Comparison of ENCODE assay signal across 8 mouse cellular contexts in genomic region chr1:172307936-172308335, GRCm38 (mm10). TPM values are rescaled to one million over a fixed set of nuclear protein-coding genes. Genes with fewer than 3 reads are reported as not detected.
DNase-seq lines count a peak whose midpoint lies in the region; ATAC-seq and TF ChIP-seq lines count a peak whose summit lies in the region.

No protein-coding gene starts in this region.

- H3K36me3 ChIP-seq in ES-Bruce4 (ENCODE audit: control insufficient read depth, insufficient read depth, low read length, poor library complexity, severe bottlenecking), result no peaks in the 10 kb centered on the region
- H3K36me3 ChIP-seq in hindbrain, embryonic 10.5 days, result no peaks in the 10 kb centered on the region
- H3K36me3 ChIP-seq in heart, adult 2 months (ENCODE audit: control insufficient read depth, insufficient read depth, low read length), result no peaks in the 10 kb centered on the region

- WGBS in hindbrain, embryonic 10.5 days, result 60% methylated on average over 10 of the region's 10 CpGs
- WGBS in lung, adult 2 months, result 61% methylated on average over 10 of the region's 10 CpGs
- 85% methylated on average over 10 of the region's 10 CpGs for WGBS in heart, adult 2 months

- ATAC-seq in cerebellum, adult (ENCODE audit: insufficient number of reproducible peaks, low FRiP score, low TSS enrichment), result no peak
- no peak for ATAC-seq in erythroblast, adult 5-6 weeks (replicated peaks; ENCODE audit: low FRiP score, poor library complexity, severe bottlenecking)

- TF ChIP-seq EP300 in ES-Bruce4 (IDR thresholded peaks at IDR 0.05; ENCODE audit: insufficient read depth, low read depth, low read length), result 0 out of 2 replicates have a peak, but pooled peaks have one; percentile 15
- TF ChIP-seq EP300 in heart, adult 2 months (IDR thresholded peaks at IDR 0.05; ENCODE audit: insufficient read depth, low read depth, low read length), result no peak

- H3K27me3 ChIP-seq in ES-Bruce4 (ENCODE audit: control insufficient read depth, insufficient read depth, low read length, poor library complexity, severe bottlenecking), result no peaks in the 10 kb centered on the region
- peaks cover 11% of the 10 kb centered on the region; the same call in 1 of the 2 replicates for H3K27me3 ChIP-seq in hindbrain, embryonic 10.5 days (ENCODE audit: insufficient read depth, poor library complexity, severe bottlenecking)
- H3K27me3 ChIP-seq in heart, adult 2 months (ENCODE audit: control insufficient read depth, insufficient read depth, low read length), result no peaks in the 10 kb centered on the region

- H3K9ac ChIP-seq in ES-Bruce4 (ENCODE audit: low read depth, poor library complexity, severe bottlenecking), result no peak overlapping the region
- no peak overlapping the region for H3K9ac ChIP-seq in heart, adult 2 months (ENCODE audit: low read depth, low read length)

- peaks cover 6% of the 10 kb centered on the region for H3K4me1 ChIP-seq in ES-Bruce4 (ENCODE audit: control insufficient read depth, insufficient read depth, low read length)
- H3K4me1 ChIP-seq in hindbrain, embryonic 10.5 days (replicated peaks), result peaks cover 75% of the 10 kb centered on the region
- H3K4me1 ChIP-seq in lung, adult 2 months (ENCODE audit: control insufficient read depth, insufficient read depth, low read length), result peaks cover 8% of the 10 kb centered on the region; the same call in 1 of the 2 replicates
- H3K4me1 ChIP-seq in heart, adult 2 months (ENCODE audit: control insufficient read depth, insufficient read depth, low read length), result peaks cover 5% of the 10 kb centered on the region

- no peak overlapping the region for H3K27ac ChIP-seq in ES-Bruce4 (ENCODE audit: insufficient read depth, low read length)
- peak overlapping the region; percentile 74 for H3K27ac ChIP-seq in hindbrain, embryonic 10.5 days
- no peak overlapping the region for H3K27ac ChIP-seq in heart, adult 2 months

- TF ChIP-seq POLR2A in ES-Bruce4 (IDR thresholded peaks at IDR 0.05; ENCODE audit: insufficient read depth, low read length), result no peak
- TF ChIP-seq POLR2A in lung, adult 2 months (IDR thresholded peaks at IDR 0.05; ENCODE audit: borderline replicate concordance, extremely low read depth, low read depth, low read length), result 0 out of 2 replicates have a peak, but pooled peaks have one; percentile 21
- no peak for TF ChIP-seq POLR2A in heart, adult 2 months (IDR thresholded peaks at IDR 0.05; ENCODE audit: insufficient read depth, low read depth, low read length)

- peak; percentile 45 for DNase-seq in cerebellum, adult 11-12 months
- DNase-seq in hindbrain, embryonic 10.5 days (ENCODE audit: low spot score), result no peak
- no peak for DNase-seq in lung, adult 2 months
- no peak for DNase-seq in B cell, adult 2 months
- DNase-seq in heart, adult 2 months, result no peak

- H3K4me3 ChIP-seq in ES-Bruce4 (ENCODE audit: low read depth, low read length), result no peak overlapping the region
- no peak overlapping the region for H3K4me3 ChIP-seq in hindbrain, embryonic 10.5 days
- H3K4me3 ChIP-seq in lung, adult 2 months (replicated peaks; ENCODE audit: extremely low read depth, low read depth, low read length), result no peak overlapping the region
- no peak overlapping the region for H3K4me3 ChIP-seq in heart, adult 2 months

- intact Hi-C loops in heart, adult 2 months (cut with DNase I), result loop anchor here (2.0 to 5.0 kb wide), 2 partner anchors 61 to 187 kb away; no protein-coding TSS in a partner anchor

- H3K79me2 ChIP-seq in heart, adult 2 months (replicated peaks; ENCODE audit: control insufficient read depth, insufficient read depth, low read length), result no peaks in the 10 kb centered on the region

- no peaks in the 10 kb centered on the region for H3K9me3 ChIP-seq in ES-Bruce4 (replicated peaks; ENCODE audit: control insufficient read depth, insufficient read depth, low read length, poor library complexity, severe bottlenecking)
- H3K9me3 ChIP-seq in hindbrain, embryonic 10.5 days, result no peaks in the 10 kb centered on the region

- TF ChIP-seq CTCF in ES-Bruce4 (IDR thresholded peaks at IDR 0.05; ENCODE audit: low read depth, low read length), result no peak
- TF ChIP-seq CTCF in lung, adult 2 months (IDR thresholded peaks at IDR 0.05; ENCODE audit: insufficient read depth, low read length), result no peak
- TF ChIP-seq CTCF in heart, adult 2 months (IDR thresholded peaks at IDR 0.05), result no peak

RNA-seq across cellular contexts. Expression of gene Atp1a2, which starts 10.1 kb away (rescaled TPM):
- polyA plus RNA-seq in ES-Bruce4 (2011; ENCODE audit: insufficient read depth, insufficient read length, low read depth, missing spikeins), result 2.1 and 2.6 TPM in 2 replicates
- polyA plus RNA-seq in hindbrain, embryonic 10.5 days (2016; fragmentation: Nextera tagmentation; extraction: Ambion mirVana), result 2.1 and 2.3 TPM in 2 replicates
- 56.1 and 93.0 TPM in 2 replicates for polyA plus RNA-seq in lung, adult 2 months (2012; rRNA removed)
- total RNA-seq in erythroblast, adult 5-6 weeks (2015; ENCODE audit: low replicate concordance), result not detected in 2 replicates
- total RNA-seq in erythroblast, adult 5-6 weeks (2017; ENCODE audit: low replicate concordance), result not detected in 2 replicates
- 100 to 1,000 TPM; 462 to 588 TPM for total RNA-seq in heart, adult 2 months (2021)
- polyA plus RNA-seq in heart, adult 2 months (2012; rRNA removed), result 319 and 349 TPM in 2 replicates

RNA-seq across cellular contexts. Expression of gene Kcnj9, which starts 21.2 kb away (rescaled TPM):
- not detected in 2 replicates for polyA plus RNA-seq in ES-Bruce4 (2011; ENCODE audit: insufficient read depth, insufficient read length, low read depth, missing spikeins)
- polyA plus RNA-seq in hindbrain, embryonic 10.5 days (2016; fragmentation: Nextera tagmentation; extraction: Ambion mirVana), result 0.11 and 0.71 TPM in 2 replicates
- polyA plus RNA-seq in lung, adult 2 months (2012; rRNA removed), result 0.08 TPM in 1 of 2 replicates, not detected in the other
- not detected in 2 replicates for total RNA-seq in erythroblast, adult 5-6 weeks (2015; ENCODE audit: low replicate concordance)
- total RNA-seq in erythroblast, adult 5-6 weeks (2017; ENCODE audit: low replicate concordance), result 2.1 TPM in 1 of 2 replicates, not detected in the other
- total RNA-seq in heart, adult 2 months (2021), result not detected
- 0.04 and 0.06 TPM in 2 replicates for polyA plus RNA-seq in heart, adult 2 months (2012; rRNA removed)

RNA-seq across cellular contexts. Expression of gene Kcnj10, which starts 33.1 kb away (rescaled TPM):
- polyA plus RNA-seq in ES-Bruce4 (2011; ENCODE audit: insufficient read depth, insufficient read length, low read depth, missing spikeins), result 1.0 and 1.3 TPM in 2 replicates
- polyA plus RNA-seq in hindbrain, embryonic 10.5 days (2016; fragmentation: Nextera tagmentation; extraction: Ambion mirVana), result 0.31 and 0.77 TPM in 2 replicates
- 0.12 and 0.28 TPM in 2 replicates for polyA plus RNA-seq in lung, adult 2 months (2012; rRNA removed)
- total RNA-seq in erythroblast, adult 5-6 weeks (2015; ENCODE audit: low replicate concordance), result 5.6 and 11.7 TPM in 2 replicates
- total RNA-seq in erythroblast, adult 5-6 weeks (2017; ENCODE audit: low replicate concordance), result 0.85 and 2.8 TPM in 2 replicates
- total RNA-seq in heart, adult 2 months (2021), result under 1 TPM; 0.07 to 0.08 TPM
- 0.26 and 0.27 TPM in 2 replicates for polyA plus RNA-seq in heart, adult 2 months (2012; rRNA removed)

RNA-seq across cellular contexts. Expression of gene Igsf8, which starts 46.5 kb away (rescaled TPM):
- 35.4 and 35.8 TPM in 2 replicates for polyA plus RNA-seq in ES-Bruce4 (2011; ENCODE audit: insufficient read depth, insufficient read length, low read depth, missing spikeins)
- polyA plus RNA-seq in hindbrain, embryonic 10.5 days (2016; fragmentation: Nextera tagmentation; extraction: Ambion mirVana), result 63.5 and 142 TPM in 2 replicates
- polyA plus RNA-seq in lung, adult 2 months (2012; rRNA removed), result 90.8 and 105 TPM in 2 replicates
- 1.3 and 6.7 TPM in 2 replicates for total RNA-seq in erythroblast, adult 5-6 weeks (2015; ENCODE audit: low replicate concordance)
- total RNA-seq in erythroblast, adult 5-6 weeks (2017; ENCODE audit: low replicate concordance), result 2.0 and 3.1 TPM in 2 replicates
- total RNA-seq in heart, adult 2 months (2021), result 10 to 100 TPM; 10.9 to 13.5 TPM
- polyA plus RNA-seq in heart, adult 2 months (2012; rRNA removed), result 25.9 and 39.9 TPM in 2 replicates

RNA-seq across cellular contexts. Expression of gene Atp1a4, which starts 49.7 kb away (rescaled TPM):
- polyA plus RNA-seq in ES-Bruce4 (2011; ENCODE audit: insufficient read depth, insufficient read length, low read depth, missing spikeins), result not detected in 2 replicates
- not detected in 2 replicates for polyA plus RNA-seq in hindbrain, embryonic 10.5 days (2016; fragmentation: Nextera tagmentation; extraction: Ambion mirVana)
- polyA plus RNA-seq in lung, adult 2 months (2012; rRNA removed), result 0.05 and 1.2 TPM in 2 replicates
- total RNA-seq in erythroblast, adult 5-6 weeks (2015; ENCODE audit: low replicate concordance), result not detected in 2 replicates
- total RNA-seq in erythroblast, adult 5-6 weeks (2017; ENCODE audit: low replicate concordance), result not detected in 2 replicates
- not detected for total RNA-seq in heart, adult 2 months (2021)
- 0.10 and 0.35 TPM in 2 replicates for polyA plus RNA-seq in heart, adult 2 months (2012; rRNA removed)

Comparison
In these comparisons a context has a peak if more than half of its experiments do, and no peak if none do; other contexts are left out.
1. RNA of gene Atp1a2, which starts 10.1 kb away (polyA plus RNA-seq): 319 to 349 TPM in heart, adult 2 months and 56.1 to 93.0 TPM in lung, adult 2 months; 2.1 to 2.3 TPM in hindbrain, embryonic 10.5 days and 2.1 to 2.6 TPM in ES-Bruce4; every median in the first group is over 10 times any median in the second.